Mouse (Mus musculus) testis, postnatal 10 days (tissue): ENCODE measurements around the gene Nek10.
A peak's percentile ranks its signal among the peaks of the same experiment; 100 is the strongest.
"Not testable (repeated sequence)": the region's sequence is repeated elsewhere in the genome, so short reads cannot be mapped to it uniquely, and the experiment has no call there.

ENCODE experiments used
- DNase-seq: peaks from one replicate; pipeline ENCODE4 v3.0.0; 2021; ENCODE audit warnings: low spot score

Gene Nek10

DNA sequence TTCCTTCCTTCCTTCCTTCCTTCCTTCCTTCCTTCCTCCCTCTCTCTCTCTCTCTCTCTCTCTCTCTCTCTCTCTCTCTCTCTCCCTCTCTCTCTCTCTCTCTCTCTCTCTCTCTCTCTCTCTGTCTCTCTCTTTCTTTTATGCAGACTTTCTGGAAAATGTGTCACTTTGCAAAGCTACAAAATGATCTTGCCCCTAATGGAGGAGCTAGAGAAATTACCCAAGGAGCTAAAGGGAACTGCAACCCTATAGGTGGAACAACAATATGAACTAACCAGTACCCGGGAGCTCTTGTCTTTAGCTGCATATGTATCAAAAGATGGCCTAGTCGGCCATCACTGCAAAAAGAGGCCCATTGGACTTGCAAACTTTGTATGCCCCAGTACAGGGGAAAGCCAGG is at the start of gene Nek10:
Gene Nek10 (plus strand): TSS at position 301 of the 400 bp plus-strand sequence.
- DNase-seq: not testable (repeated sequence)

DNA sequence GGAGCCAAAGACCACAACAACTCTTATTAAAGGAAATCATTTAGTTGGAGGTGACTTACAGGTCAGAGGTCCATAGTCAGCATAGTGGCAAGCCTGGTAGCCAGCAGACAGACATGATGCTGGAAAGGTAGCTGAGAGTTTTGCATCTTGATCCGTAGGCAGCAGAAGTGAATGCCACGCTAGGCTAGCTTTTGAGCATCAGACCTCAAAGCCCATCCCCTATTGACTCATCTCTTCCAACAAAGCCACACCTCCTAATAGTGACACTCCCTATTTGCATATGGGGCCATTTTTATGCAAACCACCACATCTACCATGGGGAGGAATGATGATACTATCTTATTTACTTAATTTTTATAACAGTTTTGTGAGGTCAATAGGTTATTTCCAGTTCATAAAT is 22.0 kb upstream of the Nek10 start:
- DNase-seq: no peak

DNA sequence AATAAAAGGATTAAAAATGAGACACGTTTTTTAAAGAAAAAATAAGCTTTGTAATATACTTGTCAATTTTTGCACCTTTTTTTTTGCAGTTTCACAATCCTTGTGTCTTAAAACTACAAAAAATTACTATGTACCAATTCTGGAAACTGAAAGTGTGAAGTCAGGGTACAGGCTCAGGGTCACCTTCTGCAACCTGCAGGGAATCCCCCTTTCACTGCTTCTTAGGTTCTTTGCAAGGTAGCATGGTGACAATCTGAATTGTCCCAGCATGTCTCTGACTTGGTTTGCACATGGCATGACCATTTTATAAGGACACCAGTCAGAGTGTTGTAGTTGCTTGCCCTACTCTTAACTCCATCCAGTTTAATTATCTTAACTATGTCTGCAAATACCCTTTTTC is 19.0 kb upstream of the Nek10 start:
- DNase-seq: no peak

DNA sequence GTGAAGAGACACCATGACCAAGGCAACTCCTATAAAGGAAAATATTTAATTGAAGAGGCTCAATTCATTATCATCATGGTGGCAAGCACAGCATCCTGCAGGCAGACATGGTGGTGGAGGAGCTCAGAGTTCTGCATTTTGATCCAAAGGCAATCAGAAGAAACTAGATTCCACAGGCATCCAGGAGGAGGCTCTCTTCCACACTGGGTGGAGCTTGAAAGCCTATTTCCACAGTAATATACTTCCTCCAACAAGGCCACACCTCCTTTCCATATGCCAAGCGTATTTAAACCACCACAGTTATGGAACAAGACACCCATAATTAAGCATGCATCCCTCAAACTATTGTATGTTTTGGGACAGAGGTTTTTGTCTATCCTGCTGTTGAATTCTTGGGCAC is 16.2 kb upstream of the Nek10 start:
- no peak for DNase-seq

DNA sequence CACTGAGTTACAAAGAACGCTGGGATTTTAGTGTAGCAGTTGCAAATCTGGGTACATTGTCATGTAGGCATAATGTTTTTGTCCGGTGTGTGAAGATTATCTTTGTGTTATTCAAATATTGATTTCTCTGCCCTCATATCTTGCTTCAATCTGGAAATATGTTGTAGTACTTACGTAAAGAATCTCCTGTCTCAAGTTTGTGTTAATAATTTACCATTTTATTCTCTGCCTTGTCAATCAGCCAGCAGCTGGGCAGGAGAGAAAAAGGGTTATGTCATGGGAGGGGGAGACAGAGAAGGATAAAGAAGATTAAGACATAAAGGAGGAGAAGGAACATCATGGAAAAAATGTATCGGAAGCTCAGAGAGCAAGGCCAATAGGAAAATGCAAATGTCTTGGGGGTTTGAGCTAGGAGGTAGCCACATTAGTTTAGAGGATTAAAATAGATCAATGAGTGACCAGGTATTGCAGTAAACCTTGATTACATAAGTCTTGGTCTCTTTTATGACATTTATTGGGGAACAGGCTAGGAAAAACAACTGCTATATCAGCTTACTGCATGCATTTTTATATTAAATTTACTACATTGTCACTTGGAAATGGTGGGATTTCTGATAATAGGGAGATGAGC is 13.3 kb upstream of the Nek10 start:
- no peak for DNase-seq

DNA sequence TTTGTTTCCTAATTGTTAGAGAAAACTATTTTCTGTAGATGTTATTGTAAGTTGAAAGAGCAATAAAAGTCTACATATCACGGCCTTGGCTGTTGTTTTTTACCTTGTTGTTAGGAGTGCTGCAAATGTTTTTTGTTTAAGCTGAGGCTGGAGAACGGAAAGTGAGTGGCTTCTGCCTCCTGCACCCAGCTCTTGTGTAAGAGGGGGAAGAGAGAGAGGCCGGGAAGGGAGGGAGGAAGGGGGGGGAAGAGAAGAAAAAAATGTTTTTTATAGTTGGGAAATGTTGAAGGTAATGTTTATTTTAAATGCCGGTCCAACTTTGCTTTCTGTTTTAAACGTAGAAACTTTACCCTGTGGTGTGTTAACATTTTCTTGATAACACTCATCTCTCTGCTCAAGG is 3.4 kb upstream of the Nek10 start:
- DNase-seq: no peak

DNA sequence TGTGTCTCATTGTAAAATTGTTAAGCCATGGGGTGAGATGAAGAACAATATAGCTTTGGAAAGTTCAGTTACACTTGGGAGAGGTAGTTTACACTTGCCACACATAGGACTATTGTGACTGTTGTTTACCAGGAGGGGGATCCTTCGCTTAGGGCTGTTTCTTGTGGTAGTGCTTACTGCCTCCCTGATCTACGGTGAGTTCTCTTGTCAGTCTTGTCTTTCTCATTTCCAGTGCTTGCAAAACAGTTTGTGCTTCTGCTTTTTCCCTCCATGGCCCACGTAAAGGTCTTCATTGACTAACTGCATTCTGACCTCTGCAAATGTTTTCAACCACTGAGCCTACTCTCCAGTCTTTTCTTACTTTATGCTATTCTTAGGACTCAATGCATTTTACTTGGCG is 2.9 kb upstream of the Nek10 start:
- DNase-seq: no peak

DNA sequence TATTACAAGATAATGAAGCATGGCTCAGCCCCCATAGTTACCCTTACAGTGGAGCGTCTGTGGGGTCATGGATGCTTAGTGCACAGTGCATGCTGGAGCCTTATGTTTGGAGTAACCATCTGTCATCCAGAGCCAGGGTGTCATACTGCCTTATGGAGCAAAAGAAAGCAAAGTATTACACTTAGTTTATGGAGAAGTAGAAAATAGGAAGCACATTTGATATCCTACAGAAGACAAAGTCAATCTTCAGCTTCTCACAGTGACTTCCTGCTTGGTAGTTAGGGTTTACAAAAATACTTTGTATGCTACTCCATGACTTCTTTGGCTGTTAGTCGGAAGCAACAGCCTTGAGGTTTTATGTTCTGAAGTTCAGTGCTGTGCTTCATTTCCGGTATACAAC is 2.4 kb upstream of the Nek10 start:
- DNase-seq: no peak

DNA sequence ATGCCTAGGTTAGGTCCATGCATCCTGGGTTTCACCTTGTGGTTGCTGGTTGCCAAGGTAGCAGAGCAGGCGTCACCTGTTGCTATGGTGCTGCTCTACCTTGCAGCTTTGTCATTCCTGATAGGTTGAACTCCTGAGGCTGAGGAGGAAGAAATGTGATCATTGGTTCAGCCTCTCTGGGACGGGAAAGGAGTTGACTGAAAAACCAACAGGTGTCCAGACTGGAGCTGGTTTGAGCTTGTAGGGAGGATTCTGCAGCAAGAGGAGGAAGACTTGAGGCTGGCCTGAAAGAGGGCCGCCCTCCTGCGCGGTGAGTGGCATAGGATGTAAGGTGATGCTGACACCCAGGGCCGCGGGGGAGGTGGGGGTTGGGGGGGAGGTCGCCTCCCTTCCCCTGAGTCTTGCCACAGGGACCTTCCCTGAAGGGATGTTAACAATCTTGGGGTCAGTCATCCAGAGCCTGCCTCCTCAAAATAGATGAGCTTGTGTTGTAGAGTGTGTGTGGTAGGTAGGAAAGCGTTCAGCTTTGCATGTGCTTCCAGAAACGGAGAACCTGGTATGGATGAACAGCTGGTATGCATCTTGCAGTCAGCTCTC is 804 bp downstream of the Nek10 start:
- no peak for DNase-seq

DNA sequence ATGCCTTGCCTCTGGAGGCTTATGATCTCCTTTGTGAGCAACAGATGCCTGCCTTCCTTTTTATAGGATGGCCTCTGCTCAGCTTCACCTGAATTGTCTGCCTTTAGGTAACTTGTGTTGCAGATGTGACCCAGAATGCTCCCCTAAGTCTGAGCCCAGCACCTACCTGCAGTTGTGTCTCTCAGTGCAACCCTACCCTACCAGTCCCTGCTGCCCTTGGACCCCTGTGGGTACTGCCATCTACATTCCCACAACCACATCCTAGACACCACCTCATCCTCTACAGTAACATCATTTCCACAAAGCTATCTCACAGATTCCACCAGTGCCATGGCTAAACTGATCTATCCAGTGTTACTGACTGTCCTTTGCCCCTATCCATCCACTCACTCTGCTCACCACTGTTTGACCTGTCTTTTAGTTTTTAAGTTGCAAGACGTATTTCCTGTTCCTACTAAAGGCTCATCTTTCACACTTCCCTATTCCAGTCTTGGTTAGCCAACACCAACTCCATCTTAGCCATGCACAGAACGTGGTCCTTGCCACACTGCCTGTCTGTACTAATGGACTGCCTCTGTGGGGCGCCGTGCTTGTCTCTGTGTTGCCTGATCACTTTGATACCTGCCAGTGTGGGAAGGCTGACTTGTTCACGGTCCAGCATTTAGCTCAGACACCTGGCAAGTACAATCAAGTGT is 1.4 kb downstream of the Nek10 start:
- DNase-seq: no peak

DNA sequence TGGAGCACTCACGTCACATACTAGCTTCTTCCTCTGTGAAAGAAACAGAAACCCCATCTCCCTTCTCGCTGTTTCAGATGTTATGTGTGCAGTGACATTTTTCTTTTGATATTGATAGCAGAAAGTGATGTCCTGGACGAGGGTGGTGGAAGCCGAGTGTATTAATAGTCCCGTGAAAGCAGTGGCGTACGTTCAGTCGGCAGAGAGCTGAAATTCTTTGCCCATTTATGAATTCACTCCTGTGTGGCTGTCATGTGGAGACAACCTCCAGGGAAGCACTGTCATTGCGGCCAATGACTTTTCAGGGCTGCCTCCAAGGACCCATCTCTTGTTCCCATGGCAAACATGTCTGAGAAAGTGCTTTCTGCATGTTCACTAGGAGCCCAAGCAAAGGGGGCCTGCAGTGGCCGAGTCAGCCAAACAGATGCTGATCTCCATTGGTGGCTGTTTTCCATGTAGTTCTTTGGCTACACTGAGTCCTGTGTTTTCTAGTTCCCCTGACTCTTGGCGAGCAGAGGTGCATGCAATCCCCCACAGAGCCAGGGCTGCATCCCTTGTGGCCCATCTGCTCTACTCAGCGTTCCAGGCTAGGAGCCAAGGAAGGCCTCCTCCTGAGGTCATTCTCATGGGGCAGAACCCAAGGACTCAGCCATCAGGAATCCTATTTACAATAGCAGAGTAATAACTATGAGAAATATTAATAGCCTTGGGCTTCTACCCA is 29.5 kb downstream of the Nek10 start:
- peak; percentile 80 for DNase-seq

DNA sequence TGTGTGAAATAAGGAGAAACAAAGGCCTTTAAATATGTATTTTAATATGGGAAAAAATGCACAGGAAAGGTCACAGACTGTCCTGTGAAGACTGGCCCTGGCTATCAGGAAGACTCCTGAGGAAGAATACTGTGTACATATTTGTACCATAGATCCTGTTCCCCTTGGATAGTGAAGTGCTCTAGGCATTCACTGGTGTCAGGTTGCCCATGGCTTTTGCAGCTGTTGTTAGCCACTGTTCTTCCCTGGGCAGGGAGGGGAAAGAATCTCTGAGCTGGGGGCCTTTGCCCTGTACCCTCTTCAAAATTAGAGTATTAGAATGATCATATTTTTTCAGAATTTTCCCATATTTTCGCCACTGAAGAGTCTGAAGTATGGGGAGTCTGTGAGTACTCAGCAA is 30.3 kb downstream of the Nek10 start:
- DNase-seq: no peak

DNA sequence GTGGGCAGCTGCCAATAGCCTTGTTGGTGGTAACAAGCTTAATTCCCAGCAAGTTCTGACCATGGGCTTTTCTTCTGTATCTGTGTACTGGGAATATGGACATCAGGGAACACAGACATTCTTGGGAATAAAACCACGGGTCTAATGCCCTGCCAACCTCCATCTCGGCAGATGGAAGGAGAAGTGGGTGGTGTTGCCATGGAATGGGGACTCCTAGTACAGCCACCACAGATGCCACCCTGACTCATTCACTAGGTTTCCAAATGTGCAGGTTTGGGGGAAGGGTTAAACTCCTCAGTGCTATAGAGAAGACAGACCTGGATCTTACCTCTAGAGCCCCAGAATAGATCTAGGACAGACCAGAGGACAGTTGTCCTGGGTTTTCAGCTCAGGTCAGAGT is 31.1 kb downstream of the Nek10 start:
- no peak for DNase-seq

DNA sequence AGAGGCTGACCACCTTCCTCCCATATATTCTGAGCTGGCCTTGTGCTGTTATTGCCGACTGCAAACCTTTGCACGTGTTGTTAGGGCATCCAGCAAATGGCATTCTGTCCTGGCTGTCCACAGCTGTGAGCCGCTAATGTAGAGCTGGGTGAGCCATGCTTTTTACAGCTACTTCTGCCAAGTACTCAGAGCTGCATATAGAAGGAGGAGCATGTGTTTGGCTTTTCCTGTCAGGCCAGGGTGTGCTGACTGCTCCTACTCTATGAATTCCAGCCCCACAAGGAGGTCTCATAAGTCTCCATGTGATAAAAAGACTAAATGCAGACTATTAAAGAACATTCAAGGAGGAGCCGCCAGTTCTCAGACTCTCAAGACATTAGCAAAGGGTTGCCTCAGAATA is 34.4 kb downstream of the Nek10 start:
- no peak for DNase-seq

DNA sequence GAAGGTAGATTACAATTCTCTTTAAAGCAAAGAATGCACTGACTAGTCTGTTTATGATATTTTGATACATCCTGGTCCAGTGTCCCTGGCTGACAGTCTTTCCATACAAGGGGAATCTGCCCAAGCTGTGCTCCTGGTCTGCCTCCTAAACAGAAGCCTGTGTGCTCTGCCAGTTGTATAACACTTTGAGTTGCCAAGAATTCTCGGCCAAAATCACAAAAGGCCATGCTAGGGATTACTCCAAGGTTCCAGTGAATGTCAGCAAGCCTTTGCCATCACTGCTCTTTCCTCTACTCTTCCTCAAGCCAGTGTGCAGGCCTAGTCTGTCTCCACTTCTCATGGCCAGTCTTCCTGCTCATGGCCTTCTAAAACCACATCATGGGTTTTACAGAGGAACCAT is 34.9 kb downstream of the Nek10 start:
- no peak for DNase-seq

DNA sequence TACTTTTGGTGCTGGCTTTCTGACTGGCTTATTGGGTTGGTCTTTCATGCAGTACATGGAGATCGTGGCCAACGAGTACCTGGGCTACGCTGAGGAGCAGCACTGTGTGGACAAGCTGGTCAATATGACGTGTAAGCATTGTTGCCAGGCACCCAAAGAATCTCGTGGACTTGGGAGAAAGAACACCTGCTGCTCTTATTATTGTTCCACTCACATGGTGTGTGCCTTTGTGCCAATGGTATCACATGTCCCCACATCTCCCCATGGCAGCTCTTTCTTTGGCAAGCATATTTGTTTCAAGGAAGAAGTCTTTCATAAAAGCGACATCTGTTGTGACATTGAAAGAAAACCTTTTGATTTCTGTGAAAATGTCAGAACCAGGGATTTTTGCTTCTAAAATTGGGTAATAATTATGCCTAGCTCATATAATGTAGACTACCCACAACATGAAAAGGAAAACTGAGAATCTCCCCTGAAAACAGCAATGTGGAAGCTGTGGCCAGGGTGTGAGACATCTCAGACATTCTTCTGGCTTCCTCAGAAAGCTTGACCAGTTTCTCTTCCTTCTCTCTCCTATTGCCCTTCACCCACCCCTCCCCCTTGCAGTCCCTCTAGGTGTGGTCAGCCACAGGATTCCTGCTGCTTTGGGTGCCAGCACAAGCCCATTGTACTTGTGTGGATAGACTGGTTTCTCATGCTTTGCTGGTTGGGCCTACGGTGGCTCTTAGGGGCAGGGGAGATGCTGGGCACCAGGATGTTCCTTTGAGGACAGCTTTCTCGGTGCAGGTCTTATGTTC is 39.7 kb downstream of the Nek10 start:
- no peak for DNase-seq

DNA sequence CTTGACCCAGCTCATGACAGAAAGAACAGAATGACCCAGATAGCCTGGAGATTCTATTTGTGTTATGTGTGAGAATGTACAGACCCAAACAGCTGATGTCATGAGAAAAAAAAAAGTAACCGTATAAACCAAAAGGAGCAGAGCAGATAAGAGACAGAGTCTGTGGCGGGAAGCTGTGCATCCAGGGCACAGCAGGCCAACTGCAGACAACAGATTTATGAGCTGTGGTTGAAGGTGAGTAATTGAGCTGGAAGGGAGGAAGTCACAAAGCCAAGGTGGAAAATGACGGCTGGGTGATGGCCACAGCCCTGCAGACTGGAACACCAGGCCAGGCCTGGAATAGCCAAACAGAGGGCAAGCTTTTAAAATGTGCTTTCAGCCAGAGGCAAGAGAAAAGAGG is 49.6 kb downstream of the Nek10 start:
- DNase-seq: no peak

DNA sequence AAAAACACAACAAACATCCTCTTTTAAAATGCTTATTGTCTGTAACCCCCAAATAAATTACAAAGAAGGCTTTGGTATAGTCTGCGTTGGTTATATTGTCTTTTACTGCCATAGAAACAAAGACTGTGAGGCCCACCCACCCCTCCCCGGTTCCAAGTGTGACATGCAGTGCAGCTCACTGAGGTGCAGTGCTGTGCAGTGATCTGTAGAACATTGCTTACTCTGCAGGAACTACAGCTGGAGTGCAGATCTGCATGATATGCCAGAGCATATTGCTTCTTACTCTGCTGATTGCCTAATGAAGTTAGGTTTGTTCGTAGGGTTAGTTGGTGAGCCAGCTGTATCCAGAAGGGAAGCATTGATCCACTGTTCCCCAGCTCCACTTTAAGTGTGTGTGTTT is 57.1 kb downstream of the Nek10 start:
- DNase-seq: no peak

DNA sequence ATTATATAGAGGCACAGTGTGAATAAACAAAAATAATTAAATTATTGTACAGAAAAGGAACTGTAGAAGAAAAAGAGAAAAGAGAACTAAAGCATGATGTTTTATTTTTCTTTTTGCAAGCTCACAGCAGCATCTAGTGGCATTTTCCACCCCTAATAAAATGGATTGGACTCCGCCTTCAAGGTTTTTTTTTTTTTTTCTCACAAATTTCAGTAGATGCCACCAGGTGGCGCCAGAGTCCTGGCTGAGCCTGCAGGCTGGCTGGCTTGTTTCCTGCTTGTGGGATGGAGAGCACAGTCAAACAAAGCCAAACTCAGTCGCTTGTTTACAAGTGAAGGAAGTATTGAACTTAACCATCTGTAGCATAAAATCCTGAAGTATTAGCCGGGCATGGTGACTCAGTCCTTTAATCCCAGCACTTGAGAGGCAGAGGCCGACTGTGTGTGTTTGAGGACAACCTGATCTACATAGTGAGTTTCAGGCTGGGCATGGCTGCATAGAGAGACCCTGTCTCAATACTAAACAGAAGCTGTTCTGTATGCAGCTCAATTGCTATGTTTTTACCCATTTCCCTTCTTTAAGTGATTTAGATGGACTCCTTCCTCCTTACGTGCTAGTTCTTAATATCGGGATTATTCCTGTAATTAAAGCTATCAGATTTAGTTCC is 60.6 kb downstream of the Nek10 start:
- peak; percentile 89 for DNase-seq

DNA sequence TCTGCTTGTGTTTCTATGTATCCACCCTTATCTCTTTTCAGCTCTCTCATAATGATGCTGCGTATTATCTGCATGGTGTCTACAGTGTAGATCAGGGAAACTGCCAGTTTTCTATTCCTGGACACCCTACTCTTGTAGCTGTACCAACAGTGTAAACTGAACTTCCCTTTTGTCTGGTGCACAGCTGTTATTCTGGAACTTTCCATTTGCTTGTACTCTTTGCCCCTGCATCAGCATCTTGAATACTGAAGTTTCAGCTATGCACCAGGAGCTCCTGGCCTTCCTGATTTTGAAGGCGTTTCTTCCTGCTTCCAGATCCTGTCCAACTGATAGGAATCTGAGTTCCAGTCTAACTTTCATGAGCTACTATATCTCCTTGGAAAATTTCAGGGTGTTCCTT is 66.0 kb downstream of the Nek10 start:
- DNase-seq: no peak

DNA sequence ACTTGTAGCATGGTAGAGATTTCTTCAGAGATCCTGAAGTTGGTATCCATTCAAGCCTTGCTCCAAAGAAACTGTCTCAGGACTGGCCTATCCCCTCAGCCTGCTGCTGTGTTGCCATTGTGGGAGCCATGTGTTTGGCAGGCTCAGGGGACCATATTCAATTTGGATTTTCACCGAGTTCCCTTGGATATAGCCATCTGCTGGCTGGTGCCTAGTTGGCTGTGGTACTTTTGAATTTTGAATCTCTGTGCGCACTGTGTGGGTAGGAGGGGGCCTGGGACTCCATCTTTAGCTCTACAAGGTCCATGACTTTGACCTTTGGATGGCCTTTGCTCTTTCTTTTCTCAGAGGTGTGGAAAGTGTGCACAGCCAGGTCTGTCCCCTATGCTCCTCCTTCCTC is 66.8 kb downstream of the Nek10 start:
- no peak for DNase-seq

DNA sequence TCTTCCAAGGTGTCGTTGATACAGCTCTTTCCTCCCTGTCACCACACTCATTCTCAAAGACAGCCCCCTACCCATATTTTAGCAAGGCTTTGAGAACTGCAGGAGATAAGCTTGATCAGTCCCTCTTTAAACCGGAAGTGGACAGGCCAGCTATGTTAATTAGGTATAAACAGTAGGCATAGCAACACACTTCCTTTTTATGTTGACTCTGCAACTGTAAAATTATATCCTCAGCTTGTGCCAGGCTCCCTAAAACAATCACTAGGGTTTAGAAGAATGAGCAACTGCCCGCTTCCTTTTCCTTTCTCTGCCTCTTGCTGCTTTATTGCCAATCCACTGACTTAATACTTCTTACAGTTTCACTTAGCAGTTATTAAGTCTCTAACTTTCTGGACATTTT is 67.2 kb downstream of the Nek10 start:
- no peak for DNase-seq
